Comparison of ENCODE assay signal across 7 mouse cellular contexts in genomic region chr4:136145991-136146711, GRCm38 (mm10). TPM values are rescaled to one million over a fixed set of nuclear protein-coding genes. Genes with fewer than 3 reads are reported as not detected.
A peak's percentile ranks its signal among the peaks of the same experiment; 100 is the strongest.
DNase-seq lines count a peak whose midpoint lies in the region; ATAC-seq and TF ChIP-seq lines count a peak whose summit lies in the region.

No protein-coding gene starts in this region.

- no peaks in the 10 kb centered on the region for H3K27me3 ChIP-seq in embryonic facial prominence, embryonic 12.5 days
- peaks cover 19% of the 10 kb centered on the region for H3K27me3 ChIP-seq in hindbrain, postnatal 0 days (ENCODE audit: insufficient read depth, low read length)
- no peaks in the 10 kb centered on the region for H3K27me3 ChIP-seq in midbrain, embryonic 11.5 days (ENCODE audit: control insufficient read depth, insufficient read depth, low read length)

- WGBS in embryonic facial prominence, embryonic 12.5 days: 6% methylated on average over 7 of the region's 7 CpGs
- WGBS in hindbrain, postnatal 0 days: 21% methylated on average over 7 of the region's 7 CpGs
- 8% methylated on average over 7 of the region's 7 CpGs for WGBS in midbrain, embryonic 11.5 days

- H3K4me3 ChIP-seq in embryonic facial prominence, embryonic 12.5 days: peak overlapping the region; percentile 97
- H3K4me3 ChIP-seq in hindbrain, postnatal 0 days (ENCODE audit: low read length): peak overlapping the region; percentile 55; the same call in 1 of the 2 replicates
- H3K4me3 ChIP-seq in midbrain, embryonic 11.5 days (ENCODE audit: low read depth, low read length): peak overlapping the region; percentile 81

- no peak for TF ChIP-seq CTCF in hindbrain, postnatal 0 days (IDR thresholded peaks at IDR 0.05; ENCODE audit: low read depth)

- no peaks in the 10 kb centered on the region for H3K9me3 ChIP-seq in embryonic facial prominence, embryonic 12.5 days
- no peaks in the 10 kb centered on the region for H3K9me3 ChIP-seq in hindbrain, postnatal 0 days (ENCODE audit: low read length)
- H3K9me3 ChIP-seq in midbrain, embryonic 11.5 days (ENCODE audit: control insufficient read depth, low read length): no peaks in the 10 kb centered on the region

- peak overlapping the region; percentile 95 for H3K9ac ChIP-seq in embryonic facial prominence, embryonic 12.5 days
- peak overlapping the region; percentile 70; the same call in 1 of the 2 replicates for H3K9ac ChIP-seq in hindbrain, postnatal 0 days (replicated peaks; ENCODE audit: low read length)
- peak overlapping the region; percentile 90 for H3K9ac ChIP-seq in midbrain, embryonic 11.5 days (ENCODE audit: low read length)

- ATAC-seq in embryonic facial prominence, embryonic 12.5 days (ENCODE audit: insufficient number of reproducible peaks, insufficient read depth, low FRiP score, low TSS enrichment): no peak
- no peak for ATAC-seq in hindbrain, postnatal 0 days
- no peak for ATAC-seq in midbrain, embryonic 11.5 days (ENCODE audit: low FRiP score)
- no peak for ATAC-seq in cerebellum, adult (ENCODE audit: insufficient number of reproducible peaks, low FRiP score, low TSS enrichment)

- H3K36me3 ChIP-seq in embryonic facial prominence, embryonic 12.5 days: peaks cover 3% of the 10 kb centered on the region; the same call in 1 of the 2 replicates
- H3K36me3 ChIP-seq in hindbrain, postnatal 0 days (ENCODE audit: insufficient read depth, low read length): no peaks in the 10 kb centered on the region
- H3K36me3 ChIP-seq in midbrain, embryonic 11.5 days (ENCODE audit: control insufficient read depth, insufficient read depth, low read length): no peaks in the 10 kb centered on the region

- peaks cover 59% of the 10 kb centered on the region for H3K4me1 ChIP-seq in embryonic facial prominence, embryonic 12.5 days
- peaks cover 13% of the 10 kb centered on the region; the same call in 1 of the 2 replicates for H3K4me1 ChIP-seq in hindbrain, postnatal 0 days (ENCODE audit: insufficient read depth, low read length)
- H3K4me1 ChIP-seq in midbrain, embryonic 11.5 days (ENCODE audit: control insufficient read depth, insufficient read depth, low read length): peaks cover 55% of the 10 kb centered on the region

- H3K4me2 ChIP-seq in embryonic facial prominence, embryonic 12.5 days (replicated peaks): peak overlapping the region; percentile 83
- H3K4me2 ChIP-seq in hindbrain, postnatal 0 days (ENCODE audit: low read depth, low read length): peak overlapping the region; percentile 62
- peak overlapping the region; percentile 72 for H3K4me2 ChIP-seq in midbrain, embryonic 11.5 days

- DNase-seq in NIH3T3 (ENCODE audit: low read depth): peak; percentile 40
- DNase-seq in hindbrain, postnatal 0 days (ENCODE audit: low spot score): no peak
- peak; percentile 92 for DNase-seq in midbrain, embryonic 11.5 days (ENCODE audit: low spot score, missing footprints)
- DNase-seq in frontal cortex, adult 2 months (ENCODE audit: extremely low spot score in 1 of 2, low spot score in 1 of 2): no peak
- no peak for DNase-seq in gastrocnemius, postnatal 4 days (ENCODE audit: low spot score in 2 of 2)

- peak overlapping the region; percentile 99 for H3K27ac ChIP-seq in embryonic facial prominence, embryonic 12.5 days
- H3K27ac ChIP-seq in hindbrain, postnatal 0 days: peak overlapping the region; percentile 80; the same call in 1 of the 2 replicates
- peak overlapping the region; percentile 86; the same call in 1 of the 2 replicates for H3K27ac ChIP-seq in midbrain, embryonic 11.5 days (ENCODE audit: low read depth, low read length)

RNA-seq across cellular contexts. Expression of gene Id3, which starts 2.9 kb away (rescaled TPM):
- 612 and 623 TPM in 2 replicates for polyA plus RNA-seq in embryonic facial prominence, embryonic 12.5 days (2016; fragmentation: Nextera tagmentation; extraction: Ambion mirVana)
- 204 and 344 TPM in 2 replicates for total RNA-seq in hindbrain, postnatal 0 days (2014; rRNA removed)
- polyA plus RNA-seq in hindbrain, postnatal 0 days (2015; fragmentation: Nextera tagmentation; extraction: Ambion mirVana): 253 and 254 TPM in 2 replicates
- 500 and 543 TPM in 2 replicates for polyA plus RNA-seq in midbrain, embryonic 11.5 days (2014; fragmentation: Nextera tagmentation; extraction: Ambion mirVana)
- polyA plus RNA-seq in frontal cortex, adult 2 months (2012; rRNA removed): 90.0 and 90.1 TPM in 2 replicates
- total RNA-seq in gastrocnemius, postnatal 4 days (2021): 10 to 100 TPM; 51.3 to 59.3 TPM

RNA-seq across cellular contexts. Expression of gene E2f2, which starts 26.0 kb away (rescaled TPM):
- 8.3 and 8.7 TPM in 2 replicates for polyA plus RNA-seq in embryonic facial prominence, embryonic 12.5 days (2016; fragmentation: Nextera tagmentation; extraction: Ambion mirVana)
- total RNA-seq in hindbrain, postnatal 0 days (2014; rRNA removed): 3.5 and 3.7 TPM in 2 replicates
- 2.3 and 2.4 TPM in 2 replicates for polyA plus RNA-seq in hindbrain, postnatal 0 days (2015; fragmentation: Nextera tagmentation; extraction: Ambion mirVana)
- 6.8 and 8.0 TPM in 2 replicates for polyA plus RNA-seq in midbrain, embryonic 11.5 days (2014; fragmentation: Nextera tagmentation; extraction: Ambion mirVana)
- 0.25 and 0.34 TPM in 2 replicates for polyA plus RNA-seq in frontal cortex, adult 2 months (2012; rRNA removed)
- total RNA-seq in gastrocnemius, postnatal 4 days (2021): 10 to 100 TPM; 18.4 to 19.4 TPM

Comparison
In these comparisons a context has a peak if more than half of its experiments do, and no peak if none do; other contexts are left out.
1. DNase-seq: peak in NIH3T3 (single experiment) and midbrain, embryonic 11.5 days (single experiment); none in hindbrain, postnatal 0 days (single experiment), frontal cortex, adult 2 months (0 of 2) and gastrocnemius, postnatal 4 days (0 of 2).
2. Peak in every context shown above with its lines, with median percentiles within 50 percentile points of each other: H3K27ac ChIP-seq, H3K4me2 ChIP-seq, H3K4me3 ChIP-seq and H3K9ac ChIP-seq.